Mouse (Mus musculus) testis, adult 2 months (tissue): ENCODE data around the gene Tmem104. TPM values are rescaled to one million over a fixed set of nuclear protein-coding genes. Genes with fewer than 3 reads are reported as not detected.

Experiments used
- H3K27ac ChIP-seq: fragments of 200-500 bp; 2 replicates; pipeline ENCODE4 v1.5.1; 2012; ENCODE audit warnings: low read depth, low read length; ENCODE audit not compliant: control insufficient read depth, insufficient read depth
- H3K27me3 ChIP-seq: fragments of 200-500 bp; 2 replicates; pipeline ENCODE4 v1.6.1; 2012; ENCODE audit warnings: mild to moderate bottlenecking, low read length, moderate library complexity; ENCODE audit not compliant: control insufficient read depth, insufficient read depth
- H3K36me3 ChIP-seq: fragments of 200-500 bp; 2 replicates; pipeline ENCODE4 v1.6.1; 2012; ENCODE audit warnings: mild to moderate bottlenecking, low read length; ENCODE audit not compliant: control insufficient read depth, insufficient read depth
- H3K4me1 ChIP-seq: fragments of 200-500 bp; 2 replicates; pipeline ENCODE4 v1.6.1; 2012; ENCODE audit warnings: low read length; ENCODE audit not compliant: control insufficient read depth, insufficient read depth
- H3K4me3 ChIP-seq: fragments of 200-500 bp; 2 replicates; pipeline ENCODE4 v1.5.1; 2012; ENCODE audit warnings: low read depth, mild to moderate bottlenecking, low read length, moderate library complexity, mixed read lengths; ENCODE audit not compliant: control insufficient read depth
- CTCF ChIP-seq: fragments of 200-500 bp; IDR thresholded peaks from 2 replicates; pipeline ENCODE4 v1.5.1; 2012; ENCODE audit warnings: low read depth, mild to moderate bottlenecking, inconsistent platforms, low read length, moderate library complexity; ENCODE audit not compliant: control insufficient read depth, insufficient read depth, insufficient replicate concordance
- POLR2A ChIP-seq: fragments of 200-500 bp; IDR thresholded peaks from 2 replicates; pipeline ENCODE4 v1.6.1; 2012; ENCODE audit warnings: low read depth, mild to moderate bottlenecking, inconsistent platforms, low read length, moderate library complexity; ENCODE audit not compliant: control insufficient read depth
- polyA plus RNA-seq: library from polyadenylated mRNA; depleted of rRNA; stranded (reverse); fragments of >200 nt; gene quantifications from 2 replicates; pipeline ENCODE4 v1.2.3, GENCODE M21; 2012; rRNA removed

The Tmem104 gene
- polyA plus RNA-seq, 1 experiment = 9.0 TPM

- Histone ChIP-seq H3K27me3 (no peaks in the 10 kb centered on the region), H3K4me3 (no peak overlapping the region), H3K36me3 (no peaks in the 10 kb centered on the region), H3K4me1 (peaks cover 7% of the 10 kb centered on the region), H3K27ac (no peak overlapping the region)
- TF ChIP-seq POLR2A (no peak), CTCF (no peak)
These were observed 101.0 kb downstream of the Tmem104 start for GRCm38 (mm10) chr11:115288305-115288704.

- Histone ChIP-seq H3K27me3 (no peaks in the 10 kb centered on the region), H3K27ac (no peak overlapping the region), H3K4me3 (no peak overlapping the region), H3K4me1 (peaks cover 9% of the 10 kb centered on the region), H3K36me3 (no peaks in the 10 kb centered on the region)
- TF ChIP-seq CTCF = no peak
- TF ChIP-seq POLR2A = no peak
These were observed 102.6 kb downstream of the Tmem104 start for GRCm38 (mm10) chr11:115289885-115290284.

DNA sequence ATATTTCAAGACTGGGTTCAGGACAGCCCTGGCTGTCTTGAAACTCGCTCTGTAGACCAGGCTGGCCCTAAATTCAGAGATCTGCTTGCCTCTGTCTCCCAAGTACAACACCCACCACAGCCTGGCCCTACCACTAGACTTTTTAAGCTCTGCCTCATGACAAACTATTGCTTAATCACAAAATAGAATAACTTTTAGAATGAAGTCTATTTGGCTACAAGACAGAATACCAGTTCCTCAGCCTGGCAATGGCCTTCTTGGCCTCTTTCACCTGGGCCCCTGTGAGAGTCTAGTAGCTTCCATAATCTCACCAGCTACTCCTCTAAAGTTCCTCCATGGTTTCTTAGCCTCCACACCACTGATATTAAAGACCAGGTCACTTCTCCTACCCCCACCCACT lies 103.0 kb downstream of the Tmem104 start:
- H3K36me3 ChIP-seq = no peaks in the 10 kb centered on the region
- no peaks in the 10 kb centered on the region for H3K27me3 ChIP-seq
- TF ChIP-seq CTCF (no peak), POLR2A (no peak)
- H3K4me1 ChIP-seq = peaks cover 9% of the 10 kb centered on the region
- H3K27ac ChIP-seq = no peak overlapping the region
- H3K4me3 ChIP-seq = no peak overlapping the region

DNA sequence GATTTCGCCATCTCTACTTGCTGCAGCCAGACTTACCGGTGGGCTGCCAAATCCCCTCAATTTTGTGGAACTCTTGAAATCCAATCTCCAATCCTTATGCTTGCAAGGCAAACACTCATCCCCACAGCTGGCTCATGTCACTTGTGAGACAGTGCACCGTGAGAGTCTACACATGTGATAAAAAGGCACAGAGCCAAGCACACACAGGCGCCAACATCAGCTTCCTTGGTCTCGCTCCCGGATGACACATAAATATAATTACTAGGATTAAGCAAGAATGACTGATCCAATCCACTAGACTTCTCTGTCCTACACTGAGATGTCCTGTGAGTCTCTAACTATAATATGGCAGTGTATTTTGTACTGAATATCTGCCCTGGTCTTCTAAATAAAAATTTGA lies 103.6 kb downstream of the Tmem104 start:
- Histone ChIP-seq H3K27ac (no peak overlapping the region), H3K27me3 (no peaks in the 10 kb centered on the region)
- no peak for TF ChIP-seq POLR2A
- no peak for TF ChIP-seq CTCF

DNA sequence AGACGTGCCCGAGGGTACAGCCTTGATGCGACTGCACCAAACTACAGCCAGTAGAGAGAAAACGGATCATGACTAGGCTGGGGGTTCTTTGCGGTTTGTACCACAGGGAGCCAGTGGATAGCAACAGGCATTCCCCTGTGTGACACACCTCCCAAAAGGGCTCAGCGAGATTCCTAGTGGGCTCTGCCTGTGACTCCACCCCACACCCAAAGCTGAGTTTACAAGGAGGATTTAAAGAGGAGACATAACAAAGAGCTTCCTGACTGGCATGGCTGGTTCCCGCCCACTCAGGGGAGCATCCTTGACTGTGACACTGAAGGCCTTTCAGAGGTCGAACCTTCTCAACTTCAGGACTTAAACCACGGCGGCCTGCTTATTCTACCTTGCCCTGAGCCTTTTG lies 104.2 kb downstream of the Tmem104 start:
- no peak for TF ChIP-seq POLR2A
- no peak for TF ChIP-seq CTCF
- no peak overlapping the region for H3K27ac ChIP-seq
- H3K4me1 ChIP-seq = peaks cover 9% of the 10 kb centered on the region
- no peaks in the 10 kb centered on the region for H3K27me3 ChIP-seq
- no peak overlapping the region for H3K4me3 ChIP-seq
- H3K36me3 ChIP-seq = no peaks in the 10 kb centered on the region

More for the DNA sequence above, 103.6 kb downstream of the Tmem104 start:
- Histone ChIP-seq H3K4me1 (peaks cover 9% of the 10 kb centered on the region), H3K4me3 (no peak overlapping the region), H3K36me3 (no peaks in the 10 kb centered on the region)

DNA sequence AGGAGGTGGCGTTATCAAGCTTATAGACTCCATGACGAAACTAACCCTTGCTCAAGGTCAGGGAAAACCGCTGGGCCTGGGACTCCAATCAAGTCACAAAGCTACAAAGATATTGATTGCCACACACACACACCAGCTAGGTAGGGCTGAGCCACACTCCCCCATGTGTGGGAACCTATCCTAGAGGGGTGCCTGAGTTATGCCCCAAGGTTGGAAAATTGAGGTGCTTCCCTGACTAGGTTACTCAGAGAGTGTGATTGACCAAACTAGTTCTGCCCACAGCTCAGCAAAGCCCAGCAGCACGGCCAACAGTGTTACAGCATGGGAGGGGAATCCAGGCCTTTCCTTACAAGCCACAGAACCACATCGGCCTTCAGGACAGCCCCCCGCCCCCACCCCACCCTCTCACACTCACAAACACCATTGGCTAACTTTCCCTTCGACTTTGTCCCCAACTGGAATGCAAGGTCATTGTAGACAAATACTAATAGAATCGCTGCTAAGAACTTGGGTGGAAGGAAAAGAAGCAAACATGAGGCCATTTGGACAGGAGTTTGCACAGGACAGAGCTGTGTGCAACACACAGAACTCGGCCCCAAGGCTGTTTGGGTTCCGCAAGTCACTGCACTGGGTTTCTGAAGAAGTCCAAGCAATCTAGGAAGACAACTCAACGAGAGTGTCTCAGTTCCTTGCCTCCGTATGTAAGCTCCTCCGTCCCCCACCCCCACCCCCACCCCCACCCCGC lies 105.5 kb downstream of the Tmem104 start:
- no peaks in the 10 kb centered on the region for H3K36me3 ChIP-seq
- peak overlapping the region; percentile 84 for H3K27ac ChIP-seq
- no peaks in the 10 kb centered on the region for H3K27me3 ChIP-seq
- peaks cover 18% of the 10 kb centered on the region for H3K4me1 ChIP-seq
- no peak for TF ChIP-seq CTCF
- no peak for TF ChIP-seq POLR2A
- no peak overlapping the region for H3K4me3 ChIP-seq

GRCm38 (mm10) chr11:115295939-115296338 lies 108.7 kb downstream of the Tmem104 start:
- H3K27me3 ChIP-seq = no peaks in the 10 kb centered on the region
- no peaks in the 10 kb centered on the region for H3K36me3 ChIP-seq
- H3K4me3 ChIP-seq = peak overlapping the region; percentile 76; the same call in 1 of the 2 replicates
- H3K4me1 ChIP-seq = peaks cover 17% of the 10 kb centered on the region
- TF ChIP-seq POLR2A (no peak), CTCF (no peak)
- H3K27ac ChIP-seq = no peak overlapping the region

Other genes with a start within 250 kb of the Tmem104 start
- not detected in 2 replicates for gene Cd300c, start 218.3 kb upstream of the Tmem104 start, polyA plus RNA-seq
- 0.07 and 0.17 TPM in 2 replicates for gene Cd300ld, start 197.6 kb upstream of the Tmem104 start, polyA plus RNA-seq
- 0.23 and 0.58 TPM in 2 replicates for gene Cd300c2, start 185.6 kb upstream of the Tmem104 start, polyA plus RNA-seq
- not detected in 2 replicates for gene Cd300ld2, start 171.3 kb upstream of the Tmem104 start, polyA plus RNA-seq
- 0.32 TPM in 1 of 2 replicates, not detected in the other for gene Cd300ld4, start 160.5 kb upstream of the Tmem104 start, polyA plus RNA-seq
- gene Cd300ld5, start 149.7 kb upstream of the Tmem104 start, polyA plus RNA-seq = 0.60 and 0.93 TPM in 2 replicates
- gene Cd300ld3, start 139.1 kb upstream of the Tmem104 start, polyA plus RNA-seq = 1.5 and 3.6 TPM in 2 replicates
- not detected in 2 replicates for gene Cd300e, start 125.3 kb upstream of the Tmem104 start, polyA plus RNA-seq
- not detected in 2 replicates for gene Rab37, start 96.1 kb upstream of the Tmem104 start, polyA plus RNA-seq
- 0.09 and 0.14 TPM in 2 replicates for gene Cd300lf, start 53.5 kb upstream of the Tmem104 start, polyA plus RNA-seq
- 21.2 and 29.7 TPM in 2 replicates for gene Slc9a3r1, start 24.1 kb upstream of the Tmem104 start, polyA plus RNA-seq
- 106 and 118 TPM in 2 replicates for gene Nat9, start 372 bp downstream of the Tmem104 start, polyA plus RNA-seq
- gene Grin2c, start 79.8 kb downstream of the Tmem104 start, polyA plus RNA-seq = 1.2 and 1.5 TPM in 2 replicates
- 28.0 and 30.7 TPM in 2 replicates for gene Fdxr, start 89.6 kb downstream of the Tmem104 start, polyA plus RNA-seq
- gene Fads6, start 110.2 kb downstream of the Tmem104 start, polyA plus RNA-seq = 6.4 and 7.0 TPM in 2 replicates
- 8.5 and 8.9 TPM in 2 replicates for gene Otop2, start 119.7 kb downstream of the Tmem104 start, polyA plus RNA-seq
- 3.7 and 4.1 TPM in 2 replicates for gene Ush1g, start 134.6 kb downstream of the Tmem104 start, polyA plus RNA-seq
- gene Otop3, start 147.2 kb downstream of the Tmem104 start, polyA plus RNA-seq = 0.17 and 0.40 TPM in 2 replicates
- gene Hid1, start 180.3 kb downstream of the Tmem104 start, polyA plus RNA-seq = 1.2 and 1.7 TPM in 2 replicates
- 5.2 TPM in 2 replicates for gene Cdr2l, start 194.4 kb downstream of the Tmem104 start, polyA plus RNA-seq
- 13.9 and 18.0 TPM in 2 replicates for gene Mrpl58, start 216.3 kb downstream of the Tmem104 start, polyA plus RNA-seq
- 145 and 166 TPM in 2 replicates for gene Atp5h, start 232.5 kb downstream of the Tmem104 start, polyA plus RNA-seq
- 11.8 and 13.6 TPM in 2 replicates for gene Kctd2, start 232.6 kb downstream of the Tmem104 start, polyA plus RNA-seq